8 mouse cellular contexts compared by ENCODE assay signal in genomic region chr12:100479892-100480621, GRCm38 (mm10). TPM values are rescaled to one million over a fixed set of nuclear protein-coding genes. Genes with fewer than 3 reads are reported as not detected.
DNase-seq lines count a peak whose midpoint lies in the region; ATAC-seq and TF ChIP-seq lines count a peak whose summit lies in the region.

No protein-coding gene starts in this region.

- WGBS in heart, embryonic 12.5 days, result 34% methylated on average over 7 of the region's 7 CpGs

- H3K9ac ChIP-seq in heart, embryonic 12.5 days, result no peak overlapping the region

- H3K9me3 ChIP-seq in G1E (replicated peaks), result no peaks in the 10 kb centered on the region
- no peaks in the 10 kb centered on the region for H3K9me3 ChIP-seq in heart, embryonic 12.5 days (replicated peaks)

- H3K4me2 ChIP-seq in heart, embryonic 12.5 days, result no peak overlapping the region

- peaks cover 13% of the 10 kb centered on the region for H3K36me3 ChIP-seq in G1E (replicated peaks)
- peaks cover 14% of the 10 kb centered on the region; the same call in 1 of the 2 replicates for H3K36me3 ChIP-seq in heart, embryonic 12.5 days

- H3K4me1 ChIP-seq in G1E (ENCODE audit: insufficient read depth, low read depth, low read length), result peaks cover 2% of the 10 kb centered on the region; the same call in 1 of the 2 replicates
- H3K4me1 ChIP-seq in heart, embryonic 12.5 days (replicated peaks), result peaks cover 23% of the 10 kb centered on the region

- H3K27me3 ChIP-seq in G1E (ENCODE audit: insufficient read depth, low read length), result peaks cover 10% of the 10 kb centered on the region
- H3K27me3 ChIP-seq in heart, embryonic 12.5 days (replicated peaks), result no peaks in the 10 kb centered on the region

- no peak overlapping the region for H3K27ac ChIP-seq in heart, embryonic 12.5 days (ENCODE audit: poor library complexity, severe bottlenecking)

- peak; percentile 75 for TF ChIP-seq CTCF in G1E (IDR thresholded peaks at IDR 0.05; ENCODE audit: low read depth, low read length)

- ATAC-seq in cerebellum, adult (ENCODE audit: insufficient number of reproducible peaks, low FRiP score, low TSS enrichment), result no peak
- ATAC-seq in G1E (ENCODE audit: extremely low read depth, insufficient number of reproducible peaks, low FRiP score, poor library complexity, severe bottlenecking), result peak; percentile 69
- ATAC-seq in common myeloid progenitor, adult 5-6 weeks (replicated peaks; ENCODE audit: low read depth, poor library complexity, severe bottlenecking), result peak; percentile 72
- ATAC-seq in heart, embryonic 12.5 days (ENCODE audit: insufficient number of reproducible peaks, low FRiP score), result peak; percentile 29; the same call in 1 of the 2 replicates
- peak; percentile 87 for ATAC-seq in megakaryocyte progenitor cell, adult 5-6 weeks (replicated peaks; ENCODE audit: poor library complexity)

- peak; percentile 44 to 58 for DNase-seq in cerebellum, adult 18-20 months
- DNase-seq in G1E (ENCODE audit: low spot score), result peak; percentile 65
- peak; percentile 84 for DNase-seq in kidney, postnatal 10 days
- DNase-seq in spleen, postnatal 10 days (ENCODE audit: low spot score in 2 of 2), result peak; percentile 16 to 80

- no peak overlapping the region for H3K4me3 ChIP-seq in G1E (ENCODE audit: low read depth, low read length)
- no peak overlapping the region for H3K4me3 ChIP-seq in heart, embryonic 12.5 days

RNA-seq across cellular contexts. Expression of gene Ttc7b, which starts 40.6 kb away (rescaled TPM):
- 27.1 and 33.9 TPM in 2 replicates for total RNA-seq in G1E (2014; fragmentation: Nextera tagmentation)
- total RNA-seq in G1E (2017), result 25.4 and 26.8 TPM in 2 replicates
- 21.1 and 24.2 TPM in 2 replicates for polyA plus RNA-seq in G1E (2012)
- total RNA-seq in common myeloid progenitor, adult 5-6 weeks (2017), result 17.8 and 18.0 TPM in 2 replicates
- polyA plus RNA-seq in heart, embryonic 12.5 days (2016; fragmentation: Nextera tagmentation; extraction: Ambion mirVana), result 6.9 and 7.6 TPM in 2 replicates
- 24.3 and 28.8 TPM in 2 replicates for total RNA-seq in megakaryocyte progenitor cell, adult 5-6 weeks (2015)
- 13.3 and 16.5 TPM in 2 replicates for total RNA-seq in megakaryocyte progenitor cell, adult 5-6 weeks (2017)
